Mouse (Mus musculus) stomach, embryonic 16.5 days (tissue): Measurements from ENCODE around the gene Olfr554. TPM values are rescaled to one million over a fixed set of nuclear protein-coding genes. Genes with fewer than 3 reads are reported as not detected.

ENCODE experiments used
- ATAC-seq: fragments of 200-750 bp; cut with Nextera tagmentation; 2 replicates; pipeline ENCODE4 v1.8.0; 2017; ENCODE audit warnings: moderate number of reproducible peaks, moderate TSS enrichment; ENCODE audit not compliant: insufficient read depth, low FRiP score
- H3K27ac ChIP-seq: fragments of 300-500 bp; sonication (generic); 2 replicates; pipeline ENCODE4 v1.5.1; 2014; ENCODE audit warnings: low read length
- H3K27me3 ChIP-seq: fragments of 300-500 bp; sonication (generic); 2 replicates; pipeline ENCODE4 v1.6.1; 2014; ENCODE audit warnings: low read length, control low read depth, mixed read lengths; ENCODE audit not compliant: control insufficient read depth, insufficient read depth
- H3K36me3 ChIP-seq: fragments of 300-500 bp; sonication (generic); 2 replicates; pipeline ENCODE4 v1.6.1; 2014; ENCODE audit warnings: low read length; ENCODE audit not compliant: control insufficient read depth, insufficient read depth
- H3K4me1 ChIP-seq: fragments of 300-500 bp; sonication (generic); 2 replicates; pipeline ENCODE4 v1.6.1; 2014; ENCODE audit warnings: low read length, control low read depth, mixed read lengths; ENCODE audit not compliant: control insufficient read depth, insufficient read depth
- H3K4me2 ChIP-seq: fragments of 300-500 bp; sonication (generic); 2 replicates; pipeline ENCODE4 v1.6.1; 2014; ENCODE audit warnings: low read depth, low read length, mixed read lengths
- H3K4me3 ChIP-seq: fragments of 300-500 bp; sonication (generic); replicated peaks from 2 replicates; pipeline ENCODE4 v1.5.1; 2014; ENCODE audit warnings: mild to moderate bottlenecking, low read length
- H3K9ac ChIP-seq: fragments of 300-500 bp; sonication (generic); 2 replicates; pipeline ENCODE4 v1.6.1; 2014; ENCODE audit warnings: low read length
- H3K9me3 ChIP-seq: fragments of 300-500 bp; sonication (generic); replicated peaks from 2 replicates; pipeline ENCODE4 v1.6.1; 2016; ENCODE audit warnings: low read length, control low read depth; ENCODE audit not compliant: control insufficient read depth
- WGBS: fragments of 180-500 bp; shearing (Covaris S2); extraction: QIAGEN DNeasy Blood & Tissue Kit; methylation state at CpG from one replicate; pipeline ENCODE4 v1.1.7; 2014; 5-methylcytosine and 5-hydroxymethylcytosine counted together
- polyA plus RNA-seq: library from polyadenylated mRNA; unstranded; fragments of >200 nt; fragmentation: Nextera tagmentation; extraction: Ambion mirVana; gene quantifications from 2 replicates; pipeline ENCODE4 v1.2.1, GENCODE M21; 2015

Gene Olfr554
- polyA plus RNA-seq, 1 experiment from 2014 or later, result not detected

- Histone ChIP-seq H3K36me3 (no peaks in the 10 kb centered on the region), H3K4me1 (no peaks in the 10 kb centered on the region), H3K4me3 (no peak within 1 kb of the TSS), H3K27ac (no peak within 1 kb of the TSS), H3K27me3 (no peaks in the 10 kb centered on the region), H3K9me3 (no peaks in the 10 kb centered on the region), H3K9ac (no peak within 1 kb of the TSS), H3K4me2 (no peak within 1 kb of the TSS)
- WGBS, result 46% methylated on average over 3 of the region's 3 CpGs
- no peak for ATAC-seq
Observed at GRCm38 (mm10) chr7:102664599-102664998, 26.4 kb downstream of the Olfr554 start, which contains the start of gene Olfr556. TSS of gene Olfr556 (plus strand) at chr7:102664899.

DNA sequence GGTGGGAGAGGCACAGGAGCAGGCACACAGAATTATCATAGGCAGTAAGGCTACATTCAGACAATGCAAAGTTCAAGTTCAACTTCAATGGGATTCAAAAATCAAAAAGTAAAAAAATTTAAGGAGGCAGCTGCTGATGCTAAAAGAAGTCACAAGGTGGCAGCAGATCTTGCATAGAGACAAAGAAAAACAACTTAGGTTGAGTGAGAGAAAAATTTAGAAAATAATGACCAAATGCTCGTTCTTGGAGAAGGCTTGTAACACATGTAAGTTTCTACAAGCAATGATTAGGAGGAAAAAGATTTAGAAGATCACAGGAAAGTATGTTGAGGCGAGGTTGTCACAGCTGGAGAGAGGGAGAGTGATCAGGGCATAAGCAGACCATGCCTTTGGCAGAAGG lies 27.1 kb downstream of the Olfr554 start:
- no peak overlapping the region for H3K27ac ChIP-seq
- no peak for ATAC-seq
- WGBS, result 27% methylated on average over 2 of the region's 2 CpGs
- no peak overlapping the region for H3K9ac ChIP-seq
- no peak overlapping the region for H3K4me3 ChIP-seq
- H3K36me3 ChIP-seq, result no peaks in the 10 kb centered on the region
- H3K4me2 ChIP-seq, result no peak overlapping the region
- no peaks in the 10 kb centered on the region for H3K27me3 ChIP-seq
- H3K4me1 ChIP-seq, result no peaks in the 10 kb centered on the region
- H3K9me3 ChIP-seq, result no peaks in the 10 kb centered on the region

- Histone ChIP-seq H3K36me3 (no peaks in the 10 kb centered on the region), H3K4me2 (no peak overlapping the region), H3K9me3 (no peaks in the 10 kb centered on the region), H3K27ac (no peak overlapping the region), H3K27me3 (no peaks in the 10 kb centered on the region), H3K4me1 (no peaks in the 10 kb centered on the region), H3K4me3 (no peak overlapping the region), H3K9ac (no peak overlapping the region)
- 79% methylated on average over 2 of the region's 2 CpGs for WGBS
- ATAC-seq, result no peak
Observed at GRCm38 (mm10) chr7:102676225-102676624, 38.0 kb downstream of the Olfr554 start.

- Histone ChIP-seq H3K4me1 (no peaks in the 10 kb centered on the region), H3K27ac (no peak overlapping the region), H3K27me3 (no peaks in the 10 kb centered on the region), H3K4me3 (no peak overlapping the region), H3K36me3 (no peaks in the 10 kb centered on the region), H3K4me2 (no peak overlapping the region), H3K9ac (no peak overlapping the region), H3K9me3 (no peaks in the 10 kb centered on the region)
- 81% methylated on average over 1 of the region's 1 CpGs for WGBS
- no peak for ATAC-seq
Observed at GRCm38 (mm10) chr7:102681916-102682315, 43.7 kb downstream of the Olfr554 start.

DNA sequence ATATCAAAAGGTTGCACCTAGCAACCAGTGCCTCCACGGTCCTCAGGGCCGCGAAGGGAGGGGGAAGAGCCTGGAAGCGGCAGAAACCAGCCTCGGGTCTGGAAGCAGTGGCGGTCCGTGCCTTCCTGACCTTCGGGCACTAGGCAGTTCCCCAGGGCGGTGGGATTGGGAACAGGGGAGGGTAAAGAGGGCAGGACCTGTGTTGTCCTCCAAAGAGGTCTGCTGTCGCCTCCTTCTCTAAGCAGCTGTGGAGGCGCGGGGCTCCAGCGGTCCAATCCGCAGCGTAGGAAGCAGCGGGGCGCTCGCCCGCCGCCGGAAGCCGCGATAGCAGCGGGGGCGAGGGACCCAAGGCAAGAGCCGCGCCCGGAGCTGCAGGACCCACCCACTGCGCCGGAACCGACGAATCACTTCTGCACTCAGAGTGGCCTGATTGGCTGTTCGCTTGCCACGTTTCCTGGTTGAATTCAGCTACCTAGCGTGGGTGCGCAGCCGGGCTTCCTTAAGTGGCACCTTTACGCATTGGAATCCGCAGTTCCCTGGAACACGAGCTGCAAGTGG lies 48.8 kb downstream of the Olfr554 start, which contains the start of gene Trim68:
Gene Trim68 (minus strand): TSS at position 384 of the 558 bp plus-strand sequence.
- H3K27me3 ChIP-seq, result no peaks in the 10 kb centered on the region
- no peaks in the 10 kb centered on the region for H3K36me3 ChIP-seq
- peak; percentile 99 for ATAC-seq
- WGBS, result under 1% methylated on average over 39 of the region's 40 CpGs
- H3K27ac ChIP-seq, result peak within 1 kb of the TSS; percentile 94
- peak within 1 kb of the TSS; percentile 73 for H3K4me2 ChIP-seq
- no peaks in the 10 kb centered on the region for H3K4me1 ChIP-seq
- H3K9ac ChIP-seq, result peak within 1 kb of the TSS; percentile 89
- H3K4me3 ChIP-seq, result peak within 1 kb of the TSS; percentile 75
- H3K9me3 ChIP-seq, result no peaks in the 10 kb centered on the region

Other genes with a start within 250 kb of the Olfr554 start
- gene Rrm1, start 196.7 kb upstream of the Olfr554 start, polyA plus RNA-seq, result 131 and 137 TPM in 2 replicates
- 0.30 and 0.54 TPM in 2 replicates for gene Olfr543, start 156.8 kb upstream of the Olfr554 start, polyA plus RNA-seq
- 0.04 and 0.07 TPM in 2 replicates for gene Olfr544, start 150.1 kb upstream of the Olfr554 start, polyA plus RNA-seq
- gene Olfr545, start 138.9 kb upstream of the Olfr554 start, polyA plus RNA-seq, result 0.16 and 0.17 TPM in 2 replicates
- not detected in 2 replicates for gene Olfr547, start 103.7 kb upstream of the Olfr554 start, polyA plus RNA-seq
- not detected in 2 replicates for gene Olfr548-ps1, start 97.5 kb upstream of the Olfr554 start, polyA plus RNA-seq
- gene Olfr549, start 88.6 kb upstream of the Olfr554 start, polyA plus RNA-seq, result not detected in 2 replicates
- gene Trim21, start 72.9 kb upstream of the Olfr554 start, polyA plus RNA-seq, result 0.26 and 0.58 TPM in 2 replicates
- gene Olfr550, start 67.0 kb upstream of the Olfr554 start, polyA plus RNA-seq, result not detected in 2 replicates
- gene Olfr551, start 46.5 kb upstream of the Olfr554 start, polyA plus RNA-seq, result not detected in 2 replicates
- not detected in 2 replicates for gene Olfr552, start 40.7 kb upstream of the Olfr554 start, polyA plus RNA-seq
- not detected in 2 replicates for gene Olfr553, start 20.2 kb upstream of the Olfr554 start, polyA plus RNA-seq
- gene Olfr555, start 20.4 kb downstream of the Olfr554 start, polyA plus RNA-seq, result not detected in 2 replicates
- gene Olfr556, start 26.5 kb downstream of the Olfr554 start, polyA plus RNA-seq, result not detected in 2 replicates
- gene Trim68, start 48.9 kb downstream of the Olfr554 start, polyA plus RNA-seq, result 15.7 and 16.5 TPM in 2 replicates
- not detected in 2 replicates for gene Olfr557, start 57.5 kb downstream of the Olfr554 start, polyA plus RNA-seq
- gene Olfr558, start 63.8 kb downstream of the Olfr554 start, polyA plus RNA-seq, result 0.45 and 0.75 TPM in 2 replicates
- not detected in 2 replicates for gene Olfr33, start 80.6 kb downstream of the Olfr554 start, polyA plus RNA-seq
- gene Olfr559, start 89.1 kb downstream of the Olfr554 start, polyA plus RNA-seq, result not detected in 2 replicates
- gene Olfr560, start 120.9 kb downstream of the Olfr554 start, polyA plus RNA-seq, result not detected in 2 replicates
- gene Olfr78, start 121.0 kb downstream of the Olfr554 start, polyA plus RNA-seq, result 0.34 and 0.72 TPM in 2 replicates
- gene Olfr561, start 132.8 kb downstream of the Olfr554 start, polyA plus RNA-seq, result not detected in 2 replicates
- not detected in 2 replicates for gene Olfr564, start 165.0 kb downstream of the Olfr554 start, polyA plus RNA-seq
- gene Olfr566, start 220.3 kb downstream of the Olfr554 start, polyA plus RNA-seq, result not detected in 2 replicates
- not detected in 2 replicates for gene Olfr568, start 238.7 kb downstream of the Olfr554 start, polyA plus RNA-seq